Mouse (Mus musculus) lung, embryonic 14.5 days (tissue): Measurements from ENCODE around the gene Cbs. TPM values are rescaled to one million over a fixed set of nuclear protein-coding genes. Genes with fewer than 3 reads are reported as not detected.

Source experiments
- ATAC-seq: fragments of 200-750 bp; cut with Nextera tagmentation; 2 replicates; pipeline ENCODE4 v1.8.0; 2017; ENCODE audit warnings: mild to moderate bottlenecking, moderate TSS enrichment, moderate library complexity; ENCODE audit not compliant: insufficient read depth
- DNase-seq: peaks from one replicate; pipeline ENCODE4 v3.0.0-alpha.2; 2015
- H3K27ac ChIP-seq: fragments of 300-500 bp; sonication (generic); 2 replicates; pipeline ENCODE4 v1.5.1; 2014; ENCODE audit warnings: low read depth, mild to moderate bottlenecking, moderate library complexity
- H3K27me3 ChIP-seq: fragments of 300-500 bp; sonication (generic); 2 replicates; pipeline ENCODE4 v1.6.1; 2014; ENCODE audit warnings: low read length, control low read depth; ENCODE audit not compliant: insufficient read depth
- H3K36me3 ChIP-seq: fragments of 300-500 bp; sonication (generic); 2 replicates; pipeline ENCODE4 v1.6.1; 2014; ENCODE audit warnings: control low read depth; ENCODE audit not compliant: insufficient read depth
- H3K4me1 ChIP-seq: fragments of 300-500 bp; sonication (generic); 2 replicates; pipeline ENCODE4 v1.6.1; 2014; ENCODE audit warnings: antibody characterized with exemption, control low read depth; ENCODE audit not compliant: insufficient read depth
- H3K4me2 ChIP-seq: fragments of 300-500 bp; sonication (generic); 2 replicates; pipeline ENCODE4 v1.6.1; 2014; ENCODE audit warnings: mild to moderate bottlenecking
- H3K4me3 ChIP-seq: fragments of 300-500 bp; sonication (generic); 2 replicates; pipeline ENCODE4 v1.5.1; 2014; ENCODE audit warnings: low read depth, low read length
- H3K9ac ChIP-seq: fragments of 300-500 bp; sonication (generic); 2 replicates; pipeline ENCODE4 v1.6.1; 2014
- H3K9me3 ChIP-seq: fragments of 300-500 bp; sonication (generic); 2 replicates; pipeline ENCODE4 v1.6.1; 2016; ENCODE audit warnings: low read depth, low read length, control low read depth
- CTCF ChIP-seq: IDR thresholded peaks from 2 replicates; pipeline ENCODE4 v1.5.1; 2016; ENCODE audit warnings: antibody characterized with exemption, low read depth
- WGBS: fragments of 180-500 bp; shearing (Covaris S2); extraction: QIAGEN DNeasy Blood & Tissue Kit; methylation state at CpG from one replicate; pipeline ENCODE4 v1.1.7; 2014; 5-methylcytosine and 5-hydroxymethylcytosine counted together
- polyA plus RNA-seq: library from polyadenylated mRNA; unstranded; fragments of >200 nt; fragmentation: Nextera tagmentation; extraction: Ambion mirVana; gene quantifications from 2 replicates; pipeline ENCODE4 v1.2.1, GENCODE M21; 2014

The Cbs gene
- polyA plus RNA-seq, 1 experiment from 2014 or later, result 2.7 TPM

- Histone ChIP-seq H3K4me1 (no peaks in the 10 kb centered on the region), H3K9me3 (no peaks in the 10 kb centered on the region), H3K9ac (no peak overlapping the region), H3K4me2 (no peak overlapping the region), H3K27me3 (no peaks in the 10 kb centered on the region), H3K36me3 (peaks cover 47% of the 10 kb centered on the region), H3K27ac (no peak overlapping the region), H3K4me3 (no peak overlapping the region)
- no peak for TF ChIP-seq CTCF
- ATAC-seq, result no peak
- 79% methylated on average over 8 of the region's 8 CpGs for WGBS
- no peak for DNase-seq
Measured at GRCm38 (mm10) chr17:31607256-31607951, 29.6 kb downstream of the Cbs start.

DNA sequence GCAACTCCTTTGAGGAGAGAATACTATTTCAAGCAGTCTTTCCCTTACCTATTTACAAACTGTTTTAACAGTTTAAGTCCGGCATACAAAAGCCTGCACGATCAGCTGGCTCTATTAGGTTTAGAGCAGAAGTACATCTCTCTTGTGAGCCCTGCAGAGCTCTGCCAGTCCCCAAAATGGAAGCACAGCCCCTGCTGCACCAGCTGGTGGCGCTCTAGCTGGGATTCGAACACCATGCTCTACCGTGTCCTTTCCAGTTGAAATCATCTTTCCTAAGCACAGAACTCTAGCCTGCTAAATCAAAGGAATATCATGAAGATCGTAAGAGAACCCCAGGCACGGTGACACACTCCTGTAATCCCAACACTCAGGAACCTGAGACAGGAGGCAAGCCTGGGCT, 30.6 kb downstream of the Cbs start:
- Histone ChIP-seq H3K9ac (no peak overlapping the region), H3K27me3 (no peaks in the 10 kb centered on the region), H3K4me2 (no peak overlapping the region), H3K4me3 (no peak overlapping the region), H3K36me3 (peaks cover 54% of the 10 kb centered on the region), H3K9me3 (no peaks in the 10 kb centered on the region), H3K27ac (no peak overlapping the region), H3K4me1 (no peaks in the 10 kb centered on the region)
- WGBS, result 84% methylated on average over 7 of the region's 7 CpGs
- DNase-seq (no peak), ATAC-seq (no peak)
- TF ChIP-seq CTCF, result peak; percentile 12; the same call in 1 of the 2 replicates

DNA sequence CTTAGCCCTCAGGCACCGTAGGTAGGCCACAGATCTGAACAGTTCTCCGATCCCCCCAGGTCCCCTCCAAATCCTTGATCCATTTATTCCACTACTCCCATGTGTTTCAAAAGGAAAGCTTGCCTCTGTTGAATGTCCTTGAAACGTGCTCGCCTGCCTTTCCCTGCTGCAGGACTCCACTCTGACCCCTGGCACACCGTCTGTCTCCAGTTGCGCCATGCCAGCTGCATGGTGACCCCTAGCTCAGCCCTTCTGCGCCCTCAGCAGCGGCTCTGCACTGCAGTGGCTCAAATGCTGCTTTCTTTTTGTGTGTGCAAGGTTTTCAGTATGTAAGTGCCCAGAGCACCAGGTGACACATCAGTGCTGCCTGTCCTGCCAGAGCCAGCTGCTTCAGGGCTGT, 38.4 kb downstream of the Cbs start:
- WGBS, result 81% methylated on average over 8 of the region's 8 CpGs
- no peaks in the 10 kb centered on the region for H3K27me3 ChIP-seq
- H3K4me1 ChIP-seq, result no peaks in the 10 kb centered on the region
- no peak overlapping the region for H3K4me2 ChIP-seq
- H3K4me3 ChIP-seq, result no peak overlapping the region
- H3K9ac ChIP-seq, result no peak overlapping the region
- no peak for TF ChIP-seq CTCF
- ATAC-seq, result no peak
- H3K36me3 ChIP-seq, result peaks cover 71% of the 10 kb centered on the region
- DNase-seq, result no peak
- H3K9me3 ChIP-seq, result no peaks in the 10 kb centered on the region
- H3K27ac ChIP-seq, result no peak overlapping the region

- Histone ChIP-seq H3K4me3 (no peak overlapping the region), H3K4me2 (no peak overlapping the region), H3K27me3 (no peaks in the 10 kb centered on the region), H3K9me3 (no peaks in the 10 kb centered on the region), H3K27ac (no peak overlapping the region), H3K9ac (no peak overlapping the region), H3K4me1 (no peaks in the 10 kb centered on the region), H3K36me3 (peaks cover 68% of the 10 kb centered on the region)
- WGBS, result 88% methylated on average over 9 of the region's 9 CpGs
- DNase-seq (no peak), ATAC-seq (no peak)
- no peak for TF ChIP-seq CTCF
Measured at GRCm38 (mm10) chr17:31597957-31598356, 39.1 kb downstream of the Cbs start.

GRCm38 (mm10) chr17:31595077-31595476, 42.0 kb downstream of the Cbs start:
- peaks cover 68% of the 10 kb centered on the region for H3K36me3 ChIP-seq
- WGBS, result 69% methylated on average over 5 of the region's 5 CpGs

DNA sequence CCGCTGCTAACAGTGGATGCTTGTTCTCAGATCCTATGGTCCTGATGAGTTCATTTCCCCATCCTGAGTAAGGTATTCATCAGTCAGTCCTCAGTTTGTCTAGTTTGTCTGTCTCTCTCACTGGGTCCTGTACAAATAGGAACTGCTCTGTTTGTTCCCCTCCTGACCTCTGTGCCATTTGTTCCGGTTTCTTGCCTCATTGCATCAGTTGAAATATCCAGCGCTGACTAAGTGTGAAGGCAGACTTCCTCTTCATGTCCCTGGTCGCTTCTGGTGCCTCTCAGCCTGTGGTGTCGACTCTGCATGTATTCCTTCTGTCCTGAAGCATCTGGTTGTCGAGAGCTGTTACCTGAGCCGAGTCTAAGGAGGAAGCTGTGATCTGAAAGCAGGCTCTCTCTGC, 42.4 kb downstream of the Cbs start:
- no peak for TF ChIP-seq CTCF
- Histone ChIP-seq H3K27ac (no peak overlapping the region), H3K4me3 (no peak overlapping the region), H3K9me3 (no peaks in the 10 kb centered on the region), H3K27me3 (no peaks in the 10 kb centered on the region), H3K4me2 (no peak overlapping the region), H3K4me1 (no peaks in the 10 kb centered on the region), H3K9ac (no peak overlapping the region), H3K36me3 (peaks cover 72% of the 10 kb centered on the region)
- 73% methylated on average over 7 of the region's 7 CpGs for WGBS
- DNase-seq (no peak), ATAC-seq (no peak)

More at GRCm38 (mm10) chr17:31595077-31595476, 42.0 kb downstream of the Cbs start:
- Histone ChIP-seq H3K9me3 (no peaks in the 10 kb centered on the region), H3K27me3 (no peaks in the 10 kb centered on the region), H3K9ac (no peak overlapping the region), H3K4me1 (no peaks in the 10 kb centered on the region), H3K4me2 (no peak overlapping the region), H3K4me3 (no peak overlapping the region), H3K27ac (no peak overlapping the region)
- no peak for ATAC-seq
- no peak for DNase-seq
- TF ChIP-seq CTCF, result no peak

DNA sequence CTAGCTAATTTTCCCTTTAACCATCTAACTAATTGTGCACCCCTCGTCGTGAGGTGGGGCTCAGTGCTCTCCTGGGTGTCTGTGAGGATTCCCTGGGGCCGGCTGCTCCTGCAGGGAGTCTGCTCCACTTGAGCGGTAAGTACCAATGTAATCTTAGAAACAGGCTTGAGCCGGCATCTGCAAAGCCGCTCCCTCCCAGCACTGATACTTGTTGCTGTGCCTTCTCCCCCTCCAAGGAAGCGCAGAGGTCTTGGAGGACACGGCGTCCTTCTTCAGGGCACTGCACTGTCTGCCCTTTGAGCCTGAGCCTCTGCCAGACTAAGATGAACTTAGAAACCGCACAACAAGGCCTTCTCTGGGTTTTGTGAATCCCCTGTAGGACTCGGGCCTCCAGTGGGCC, 46.2 kb downstream of the Cbs start:
- Histone ChIP-seq H3K27me3 (no peaks in the 10 kb centered on the region), H3K9me3 (no peaks in the 10 kb centered on the region), H3K4me3 (no peak overlapping the region), H3K9ac (no peak overlapping the region), H3K4me2 (no peak overlapping the region), H3K36me3 (peaks cover 62% of the 10 kb centered on the region), H3K27ac (no peak overlapping the region), H3K4me1 (no peaks in the 10 kb centered on the region)
- DNase-seq (no peak), ATAC-seq (no peak)
- 84% methylated on average over 11 of the region's 11 CpGs for WGBS
- no peak for TF ChIP-seq CTCF
